Mouse (Mus musculus) cerebellum, adult 2 months (tissue): ENCODE results near the gene Bad.

ENCODE experiments used
- CTCF ChIP-seq: fragments of 200-500 bp; IDR thresholded peaks from 2 replicates; pipeline ENCODE4 v1.5.1; 2011; ENCODE audit warnings: low read depth, mild to moderate bottlenecking, control low read depth, low read length, moderate library complexity, borderline replicate concordance; ENCODE audit not compliant: insufficient read depth
- POLR2A ChIP-seq: fragments of 200-500 bp; IDR thresholded peaks from 2 replicates; pipeline ENCODE4 v1.6.1; 2011; ENCODE audit warnings: low read length, control low read depth, borderline replicate concordance; ENCODE audit not compliant: insufficient read depth

GRCm38 (mm10) chr19:6947742-6948141, 6.1 kb downstream of the Bad start:
- TF ChIP-seq POLR2A (no peak), CTCF (no peak)
